Mouse (Mus musculus) left cerebral cortex, postnatal 10 days (tissue): Measurements from ENCODE around the gene Ehbp1. TPM values are rescaled to one million over a fixed set of nuclear protein-coding genes. Genes with fewer than 3 reads are reported as not detected.

ENCODE experiments used
- DNase-seq, 2 experiments: peaks; one replicate each; pipeline ENCODE4 v3.0.0; 2021 to 2022; ENCODE audit warnings: low spot score in 2 of 2, mixed read lengths in 1 of 2; ENCODE audit errors: extremely low spot score in 1 of 2
- intact Hi-C: fragments of 180-260 bp; cut with DNase I; formaldehyde crosslinking; loops from one replicate; pipeline ENCODE4 v1.15.1; 2025
- total RNA-seq, 2 experiments: library from RNA; stranded (reverse); gene quantifications; 2 replicates each; pipeline ENCODE4 v1.2.3; 2021

The Ehbp1 gene
- 10 to 100 TPM; 66.2 to 68.6 TPM for total RNA-seq

DNA sequence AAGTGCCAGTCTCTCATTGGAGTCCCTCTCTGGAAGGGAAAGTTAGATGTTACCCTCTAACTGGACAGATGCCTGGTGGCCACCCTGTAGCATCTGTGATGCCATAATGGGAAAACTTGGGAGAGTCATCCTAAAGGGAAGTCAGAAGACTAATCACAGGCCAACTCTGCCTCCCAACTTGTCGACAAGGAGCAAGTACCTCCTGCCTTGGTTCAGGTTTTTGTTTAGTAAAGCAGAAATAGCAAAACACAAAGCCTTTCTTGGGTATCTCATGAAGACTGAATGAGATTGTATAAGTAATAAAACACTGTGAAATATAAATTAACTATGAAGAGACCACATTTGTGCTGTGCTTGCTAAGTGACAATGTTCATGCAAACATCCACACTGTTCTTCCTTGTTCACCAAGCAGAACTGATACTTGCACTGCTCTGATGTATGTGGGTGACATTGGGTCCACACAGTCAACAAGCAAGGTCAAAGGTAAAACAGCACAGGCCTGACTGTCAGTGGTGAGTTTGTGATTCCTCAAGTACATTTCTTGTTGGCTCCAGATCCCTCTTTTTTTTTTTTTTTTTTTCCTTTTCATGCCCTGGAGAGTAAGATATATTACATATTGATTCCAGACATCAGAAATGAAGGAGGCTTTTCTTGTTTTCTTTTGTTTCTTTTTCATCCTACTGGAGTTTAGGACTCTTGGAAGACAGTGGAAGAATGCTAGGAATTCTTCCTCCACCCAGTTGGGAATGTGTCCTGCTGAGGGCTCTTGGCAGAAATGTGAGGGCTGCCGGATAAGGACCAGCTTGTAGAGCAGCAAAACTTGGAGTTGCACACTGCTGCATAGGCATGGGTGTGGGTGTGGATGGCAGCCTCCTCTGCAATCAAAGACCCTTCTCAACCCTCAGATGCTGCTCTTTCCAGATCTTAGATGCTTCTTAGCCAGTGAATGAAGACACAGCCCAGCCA is at the start of gene Ehbp1:
Gene Ehbp1 (minus strand): TSS at position 51 of the 966 bp plus-strand sequence.
- peak in 1 of 2 experiments; percentile 24 for DNase-seq
- intact Hi-C loops: no loop called here

DNA sequence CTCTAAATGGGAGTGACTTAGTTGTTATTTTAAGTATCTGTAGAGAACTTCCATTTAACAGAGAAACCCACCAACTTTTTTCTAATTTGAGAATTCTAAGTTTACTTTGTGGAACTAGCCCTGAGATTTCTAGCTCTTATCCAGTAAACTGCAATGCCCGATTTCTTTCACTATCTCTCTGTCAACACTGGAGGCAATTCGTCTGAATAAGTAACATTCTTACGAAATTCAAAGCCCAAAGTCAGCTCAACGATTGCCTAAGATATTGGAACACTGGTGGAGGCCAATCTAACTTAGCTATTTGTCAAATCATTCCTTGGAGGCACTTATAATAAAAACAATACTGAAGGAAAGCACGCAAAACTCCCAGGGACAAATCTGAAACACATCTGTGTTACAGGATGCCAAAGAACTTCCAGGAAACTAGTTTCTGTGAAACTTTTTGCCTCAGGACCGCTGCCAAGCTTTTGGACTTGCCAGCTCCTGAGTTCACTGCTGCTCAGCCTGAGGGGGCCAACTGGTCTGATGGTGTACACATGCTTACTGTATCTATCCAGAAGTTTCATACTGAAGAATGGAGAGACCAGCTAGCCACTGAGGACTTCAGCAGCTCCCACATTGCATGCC is 45.5 kb upstream of the Ehbp1 start:
- DNase-seq: peak in 1 of 2 experiments; percentile 28
- intact Hi-C loops: no loop called here

DNA sequence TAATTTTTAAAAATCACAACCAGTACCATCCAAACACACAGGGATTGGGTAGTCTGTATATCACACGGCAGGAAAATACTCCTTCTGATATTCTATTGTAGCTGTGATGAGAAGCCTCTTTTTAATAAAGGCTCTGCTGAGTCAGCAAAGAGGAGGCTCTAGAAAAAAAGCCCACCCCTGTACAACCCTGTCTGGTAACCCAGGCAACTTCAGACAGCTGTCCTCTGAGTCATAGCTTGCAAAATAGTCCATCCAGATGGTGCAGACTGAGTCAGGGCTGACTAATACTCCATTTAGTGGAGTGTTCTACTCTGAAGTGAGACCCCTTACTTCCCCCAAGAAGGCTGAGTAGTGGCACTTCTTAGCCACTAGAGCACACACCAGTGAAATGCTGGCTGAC is 41.4 kb upstream of the Ehbp1 start:
- intact Hi-C loops: no loop called here
- DNase-seq: no peak

DNA sequence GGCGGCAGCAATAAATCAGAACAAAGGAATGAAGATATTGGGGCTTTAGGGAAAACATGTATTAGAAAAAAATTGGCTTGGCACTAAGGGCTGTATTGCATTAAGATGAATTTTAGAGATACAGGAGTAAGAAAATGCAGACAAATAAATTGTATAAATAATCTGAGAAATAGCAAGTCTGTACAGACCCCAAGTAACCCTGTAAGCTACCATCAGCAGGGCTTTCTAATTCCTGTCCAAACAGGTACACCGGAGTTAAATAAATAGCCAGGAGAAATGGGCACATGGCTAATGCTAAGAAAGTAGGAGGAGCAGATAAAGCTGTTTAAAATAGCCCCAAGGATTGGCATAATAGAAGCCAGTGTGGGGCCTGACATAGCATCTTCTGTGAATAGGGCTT is 32.7 kb upstream of the Ehbp1 start:
- intact Hi-C loops: no loop called here
- DNase-seq: no peak

DNA sequence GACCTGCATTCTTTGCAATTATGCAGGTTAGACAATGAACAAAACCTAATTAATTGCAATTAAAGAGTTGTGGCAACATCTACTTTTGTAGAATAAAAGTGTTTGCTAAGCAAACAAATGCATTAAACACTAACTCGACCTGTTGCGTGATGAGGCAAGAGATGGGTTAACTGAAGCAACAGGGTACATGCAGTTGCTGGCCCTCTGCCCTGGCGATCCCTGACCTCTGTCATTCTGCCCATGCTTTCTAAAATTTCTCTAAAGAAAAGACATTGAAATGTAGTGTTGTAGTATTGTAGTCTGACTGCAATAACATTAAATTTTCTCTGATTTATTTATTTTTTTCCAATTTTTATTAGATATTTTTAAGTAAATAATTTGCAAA is 31.2 kb upstream of the Ehbp1 start:
- intact Hi-C loops: no loop called here
- DNase-seq: no peak

DNA sequence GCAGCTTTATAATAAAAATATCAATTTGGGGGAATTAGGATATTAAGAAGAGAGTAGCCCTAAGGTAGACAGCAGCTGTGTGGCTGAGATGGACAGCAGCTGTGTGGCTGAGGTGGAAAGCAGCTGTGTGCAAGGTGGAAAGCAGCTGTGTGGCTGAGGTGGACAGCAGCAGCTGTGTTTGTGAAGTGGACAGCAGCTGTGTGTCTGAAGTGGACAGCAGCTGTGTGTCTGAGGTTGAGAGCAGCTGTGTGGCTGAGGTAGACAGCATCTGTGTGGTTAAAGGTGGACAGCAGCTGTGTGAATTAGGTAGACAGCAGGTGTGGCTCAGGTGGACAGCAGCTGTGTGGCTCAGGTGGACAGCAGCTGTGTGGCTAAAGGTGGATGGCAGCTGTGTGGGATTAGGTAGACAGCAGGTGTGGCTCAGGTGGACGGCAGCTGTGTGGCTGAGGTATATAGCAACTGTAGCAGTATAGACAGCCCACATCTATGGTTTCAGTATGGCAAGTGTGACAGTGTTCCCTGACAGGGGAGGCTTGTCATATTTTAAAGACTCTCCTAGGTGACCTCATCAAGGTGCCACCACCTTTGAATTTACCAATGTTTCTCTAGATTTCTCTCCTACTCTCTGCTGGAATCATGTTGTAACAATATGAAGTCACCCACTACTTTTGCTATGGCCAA is 30.7 kb upstream of the Ehbp1 start:
- DNase-seq: no peak
- intact Hi-C loops: no loop called here

DNA sequence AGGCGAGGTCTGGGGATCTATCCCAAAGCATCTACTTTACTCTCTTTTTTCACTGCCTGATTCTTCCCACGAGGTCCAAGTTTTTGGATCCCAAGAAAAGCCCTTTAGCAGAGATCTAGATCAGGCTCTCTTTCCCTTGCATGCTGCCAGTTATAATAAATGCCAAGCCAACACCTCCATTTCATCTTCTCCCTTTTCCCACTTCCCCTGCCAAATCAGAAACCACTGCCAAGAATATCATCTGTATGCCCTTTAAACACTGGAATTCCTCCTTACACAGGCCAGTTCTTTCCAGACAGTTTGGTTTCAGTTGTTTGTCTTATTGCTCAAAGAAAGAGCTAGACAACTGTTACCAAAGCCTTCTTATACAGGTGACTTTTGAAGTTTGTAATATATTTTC is 27.7 kb upstream of the Ehbp1 start:
- intact Hi-C loops: no loop called here

DNA sequence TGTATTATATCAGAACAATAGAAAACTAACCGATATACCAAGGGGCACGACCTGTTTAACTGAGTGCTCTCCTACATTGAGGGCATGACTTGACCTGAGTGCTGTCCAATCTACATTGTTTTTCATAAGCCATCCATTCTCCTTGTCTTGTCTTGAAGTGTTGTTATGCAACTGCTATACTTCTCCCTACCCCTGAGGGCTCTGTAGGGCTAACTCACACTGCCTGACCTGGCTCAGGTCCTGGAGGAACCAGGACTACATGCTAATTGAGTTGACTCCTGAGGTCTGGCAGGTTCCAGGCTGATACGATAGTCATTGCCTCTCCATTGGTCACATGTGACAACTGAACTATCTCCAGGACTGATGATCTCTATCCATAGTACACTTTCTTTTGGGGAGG is 26.5 kb upstream of the Ehbp1 start:
- intact Hi-C loops: no loop called here

More for the DNA sequence above, 27.7 kb upstream of the Ehbp1 start:
- DNase-seq: no peak

DNA sequence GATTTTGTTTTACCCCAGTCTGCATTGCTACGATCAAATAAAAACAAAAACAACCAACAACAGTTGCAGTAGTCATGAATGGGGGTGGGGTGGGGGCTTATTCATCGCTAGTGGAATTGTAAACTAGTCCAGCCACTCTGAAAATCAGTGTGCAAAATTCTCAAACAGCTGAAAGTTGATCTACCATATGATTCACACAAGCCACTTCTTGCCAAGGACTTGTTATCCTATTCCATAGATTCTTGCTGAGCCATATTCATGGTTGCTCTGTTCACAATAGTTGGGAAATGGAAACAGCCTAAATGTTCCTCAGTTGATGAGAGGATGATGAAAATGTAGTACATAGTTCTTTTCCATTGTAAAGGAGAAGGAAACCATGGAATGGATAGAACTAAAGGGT is 24.4 kb upstream of the Ehbp1 start:
- DNase-seq: no peak
- intact Hi-C loops: no loop called here

More for the DNA sequence above, 26.5 kb upstream of the Ehbp1 start:
- no peak for DNase-seq

DNA sequence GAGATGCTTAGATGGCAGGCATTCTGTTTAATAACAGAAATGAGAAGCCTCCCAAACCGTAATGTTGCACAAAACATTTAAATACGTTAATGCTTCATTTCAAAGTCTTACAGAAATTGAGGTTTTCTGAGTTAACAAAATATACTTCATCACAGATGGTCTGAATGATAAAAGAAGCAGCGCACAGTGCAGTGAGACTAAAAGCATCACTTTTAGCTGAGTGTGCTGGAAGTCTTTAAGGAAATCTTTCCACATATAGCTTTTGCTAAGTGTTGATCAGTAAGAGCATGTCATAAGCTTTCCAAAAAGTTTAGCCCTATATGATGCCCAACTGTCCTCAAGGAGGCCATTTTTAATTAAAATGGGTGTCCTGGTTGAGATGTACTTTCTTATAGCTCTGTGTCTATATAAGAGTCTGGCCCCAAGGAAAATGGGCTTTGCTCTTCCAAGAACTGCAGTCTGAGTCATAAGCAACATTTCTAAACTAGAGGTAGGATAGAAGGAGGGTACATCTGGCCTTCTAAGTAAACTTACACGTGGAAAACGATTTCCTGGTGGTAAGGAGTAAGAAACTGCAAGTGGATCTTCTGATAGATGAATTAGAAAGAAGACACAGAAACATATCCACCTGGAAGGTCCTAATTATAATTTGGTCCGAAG is 12.0 kb upstream of the Ehbp1 start:
- DNase-seq: no peak
- intact Hi-C loops: no loop called here

DNA sequence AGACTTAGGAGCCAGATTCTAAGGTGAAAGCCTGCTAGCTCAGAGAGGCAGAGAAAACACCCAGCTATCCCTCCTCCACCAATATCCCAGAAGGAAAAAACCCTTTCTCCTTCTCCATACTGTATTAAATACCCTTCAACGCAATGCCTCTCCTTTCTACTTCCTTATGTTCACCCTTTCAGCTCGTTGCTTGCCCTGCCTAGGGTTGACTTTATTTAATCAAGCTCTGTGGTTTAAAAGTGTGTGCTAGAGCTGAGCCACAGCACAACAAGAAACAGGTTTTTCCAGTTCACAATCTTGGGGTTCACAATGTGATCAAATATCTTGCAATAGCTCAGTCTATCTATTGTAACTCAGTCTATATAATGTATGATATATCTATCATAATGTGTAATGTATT is 7.9 kb upstream of the Ehbp1 start:
- DNase-seq: no peak
- intact Hi-C loops: no loop called here

DNA sequence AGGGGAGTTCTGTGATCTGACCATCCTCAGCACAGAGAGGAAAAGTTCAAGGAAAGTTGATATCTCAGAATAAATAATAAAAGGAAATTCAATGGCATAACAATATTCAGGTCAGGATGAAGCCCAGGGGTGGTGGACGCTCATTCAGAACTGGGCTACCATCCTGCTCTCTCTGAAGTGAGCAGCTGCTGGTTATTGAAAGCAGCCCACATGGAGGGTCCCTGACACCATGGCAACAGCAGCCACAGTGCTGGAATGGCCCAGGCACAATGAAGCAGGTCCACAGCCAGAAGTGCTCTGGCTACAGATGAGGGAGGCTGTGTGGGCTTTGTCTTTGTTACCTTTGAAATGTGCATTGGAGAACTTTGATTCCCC is 6.4 kb upstream of the Ehbp1 start:
- intact Hi-C loops: no loop called here

DNA sequence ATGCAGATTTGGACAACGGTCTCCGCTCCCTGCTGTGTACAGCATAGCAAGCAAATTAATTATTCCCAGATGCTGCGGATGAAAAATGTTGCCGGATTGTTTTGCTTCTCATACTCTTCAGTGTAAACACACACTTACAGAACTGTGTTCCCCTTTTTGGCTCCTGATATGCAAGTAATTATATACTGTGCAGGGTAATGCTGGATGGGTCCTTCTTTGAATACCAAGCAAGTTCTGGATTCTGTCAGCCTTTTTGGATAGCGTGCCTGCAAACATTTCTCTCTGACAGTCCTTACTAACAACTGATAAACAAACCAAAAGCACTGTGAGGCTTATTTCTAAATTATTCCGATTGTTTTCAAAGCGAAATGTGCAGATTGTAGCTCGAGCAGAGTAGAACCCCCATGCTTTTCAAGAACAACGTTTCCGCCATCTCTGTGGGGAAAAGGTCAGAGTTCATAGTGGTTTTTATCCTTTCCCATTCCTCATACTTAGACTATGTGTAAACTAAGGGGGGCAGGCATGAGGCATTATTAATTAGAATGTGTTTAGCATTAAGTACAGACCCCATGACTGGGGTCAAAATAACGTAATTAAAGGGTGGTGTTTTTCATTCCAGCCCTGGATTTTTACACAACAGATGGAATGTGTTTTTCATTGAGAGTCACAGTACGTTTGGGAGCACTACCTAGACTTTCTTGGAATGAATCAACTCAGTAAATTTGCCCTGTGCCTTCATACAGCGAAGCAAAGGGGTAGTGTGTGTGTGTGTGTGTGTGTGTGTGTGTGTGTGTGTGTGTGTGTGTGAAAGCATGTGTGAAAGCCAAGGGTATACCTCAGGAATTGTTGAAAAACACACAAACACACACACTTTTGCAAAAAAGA is 5.8 kb upstream of the Ehbp1 start:
- DNase-seq: peak in 1 of 2 experiments; percentile 31
- intact Hi-C loops: no loop called here

More for the DNA sequence above, 6.4 kb upstream of the Ehbp1 start:
- peak; percentile 36 to 38 for DNase-seq

DNA sequence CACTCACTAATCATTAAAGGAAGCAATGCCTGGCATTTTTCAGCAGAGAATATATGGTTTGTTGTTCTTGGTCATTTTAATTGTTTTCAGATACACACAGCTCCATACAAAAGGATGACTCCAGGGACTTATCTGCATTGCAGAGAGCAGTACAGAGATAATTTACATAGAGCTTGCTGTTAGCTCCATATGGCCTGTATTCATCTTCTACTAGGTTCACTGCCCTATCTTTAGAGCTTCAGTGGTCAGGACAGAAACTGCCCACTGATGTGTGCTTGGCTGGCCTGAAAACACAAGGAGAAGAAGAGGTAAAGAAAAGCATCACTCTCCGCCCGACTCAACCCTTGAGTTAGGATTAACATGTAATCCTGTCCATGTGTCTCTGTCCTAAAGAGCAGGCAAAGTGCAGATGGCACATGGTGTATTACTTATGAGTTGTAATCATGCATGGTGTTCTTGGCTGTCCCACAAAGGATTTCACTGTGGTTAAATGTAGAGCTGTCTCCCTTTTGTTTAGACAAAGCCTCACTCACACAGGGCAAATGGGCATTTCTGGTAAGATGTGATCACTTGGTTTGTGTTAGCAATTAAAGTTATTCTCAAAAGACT is 14.7 kb downstream of the Ehbp1 start:
- intact Hi-C loops: no loop called here
- no peak for DNase-seq

DNA sequence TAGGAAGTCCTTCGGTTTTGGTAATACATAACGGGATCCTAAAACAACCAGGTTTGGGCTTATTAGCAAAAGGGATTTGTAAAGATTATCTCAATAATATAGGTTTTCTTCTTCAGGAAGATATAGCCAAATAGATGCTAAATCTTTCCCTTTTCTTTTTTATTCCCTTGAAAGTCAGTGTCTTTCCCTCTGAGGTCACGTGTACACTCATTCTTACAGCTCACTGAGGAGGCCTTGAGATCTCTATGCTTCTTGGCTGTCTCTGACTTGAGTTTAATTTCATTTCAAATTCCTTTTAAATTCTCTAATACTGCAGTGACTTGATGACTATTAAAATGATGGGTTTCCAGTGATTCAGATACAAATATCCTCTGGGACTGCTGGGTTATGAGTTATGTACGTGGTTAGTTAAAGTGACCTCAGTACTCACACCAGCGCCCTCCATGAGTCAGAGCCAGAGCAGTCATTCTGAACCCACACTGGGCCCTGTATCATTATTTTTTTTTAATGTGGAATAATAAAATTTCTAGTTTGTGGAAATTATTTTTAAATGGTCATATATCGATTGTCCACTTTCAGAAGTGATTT is 24.2 kb downstream of the Ehbp1 start:
- intact Hi-C loops: no loop called here
- no peak for DNase-seq

DNA sequence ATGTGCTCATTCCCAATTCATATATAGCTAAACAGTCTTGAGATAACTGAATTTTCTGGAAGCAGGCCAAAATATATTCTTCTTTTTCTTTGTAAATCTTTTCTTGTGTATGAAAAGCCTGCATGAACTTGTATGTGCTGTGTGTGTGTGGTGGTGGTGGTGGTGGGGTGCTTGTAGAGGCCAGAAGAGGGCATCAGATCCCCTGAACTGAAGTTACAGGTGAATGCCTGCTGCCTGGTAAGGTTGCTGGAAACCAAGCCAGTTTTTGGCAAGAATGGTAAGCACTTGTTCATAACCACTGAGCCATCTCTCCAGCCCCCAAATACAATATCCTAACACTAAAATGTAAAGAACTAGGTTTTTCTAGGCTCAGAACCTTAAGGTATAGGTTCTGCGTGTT is 26.3 kb downstream of the Ehbp1 start:
- intact Hi-C loops: no loop called here
- no peak for DNase-seq

DNA sequence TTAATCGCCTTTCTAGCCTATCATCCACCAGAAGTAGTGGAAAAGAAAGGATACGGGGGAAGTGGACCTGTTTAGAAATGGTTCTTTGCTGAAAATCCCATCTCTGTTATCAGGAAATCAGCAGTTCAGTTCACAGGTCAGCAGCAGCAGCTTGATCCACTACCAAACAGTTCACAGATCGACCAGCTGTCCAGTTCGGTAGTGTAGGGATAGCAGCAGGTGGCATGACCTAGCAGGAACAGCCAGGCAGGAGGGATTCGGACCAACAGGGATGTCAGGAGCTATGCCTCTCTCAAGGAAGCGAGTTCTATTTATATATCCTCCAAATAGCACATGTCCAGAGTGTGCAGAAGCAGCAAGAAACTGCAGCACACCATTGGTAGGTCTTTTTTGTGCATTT is 40.9 kb downstream of the Ehbp1 start:
- DNase-seq: no peak
- intact Hi-C loops: no loop called here

DNA sequence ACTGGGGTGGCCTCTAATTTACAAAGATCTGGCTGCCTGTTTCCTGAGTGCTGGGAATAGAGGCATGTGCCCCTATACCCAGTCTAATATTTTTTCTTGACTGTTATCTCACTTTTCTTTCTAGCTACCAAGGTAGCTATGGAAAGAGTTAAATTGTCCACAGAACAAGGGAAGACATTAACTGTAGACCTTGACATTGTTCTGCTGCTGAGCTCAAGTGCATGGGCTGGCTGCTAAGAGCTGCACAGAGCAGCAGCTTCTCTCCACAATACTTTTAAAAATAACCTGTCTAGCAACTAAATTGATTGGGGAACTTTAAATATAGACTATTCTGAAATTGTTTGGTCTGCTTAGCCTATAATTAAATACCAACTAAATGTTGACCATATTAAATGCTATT is 52.9 kb downstream of the Ehbp1 start:
- DNase-seq: no peak
- intact Hi-C loops: no loop called here
